Mouse (Mus musculus) cerebellum, postnatal 14 days (tissue): ENCODE measurements around the gene Plcl1.

ENCODE experiments used
- DNase-seq, 2 experiments: peaks; one replicate each; pipeline ENCODE4 v3.0.0; 2021; ENCODE audit warnings: mixed read lengths in 2 of 2

Gene Plcl1

GRCm38 (mm10) chr1:55706933-55707332 lies 301.2 kb downstream of the Plcl1 start:
- DNase-seq: peak; percentile 31 to 57

- DNase-seq: no peak
Observed at GRCm38 (mm10) chr1:55717283-55717803, 311.6 kb downstream of the Plcl1 start.

- DNase-seq: peak; percentile 17 to 46
Observed at GRCm38 (mm10) chr1:55725428-55725827, 319.7 kb downstream of the Plcl1 start.

GRCm38 (mm10) chr1:55729332-55729731 lies 323.6 kb downstream of the Plcl1 start:
- DNase-seq: no peak

- DNase-seq: no peak
Observed at GRCm38 (mm10) chr1:55732951-55733350, 327.2 kb downstream of the Plcl1 start.

- DNase-seq: peak; percentile 90 to 94
Observed at GRCm38 (mm10) chr1:55736054-55736740, 330.5 kb downstream of the Plcl1 start.

GRCm38 (mm10) chr1:55736762-55737288 lies 331.1 kb downstream of the Plcl1 start:
- no peak for DNase-seq

- DNase-seq: no peak
Observed at GRCm38 (mm10) chr1:55738746-55739365, 333.1 kb downstream of the Plcl1 start.

- peak; percentile 84 to 91 for DNase-seq
Observed at GRCm38 (mm10) chr1:55741885-55742284, 336.2 kb downstream of the Plcl1 start.

- DNase-seq: no peak
Observed at GRCm38 (mm10) chr1:55748516-55748915, 342.8 kb downstream of the Plcl1 start.

GRCm38 (mm10) chr1:55749770-55750169 lies 344.0 kb downstream of the Plcl1 start:
- DNase-seq: no peak

- DNase-seq: peak; percentile 85
Observed at GRCm38 (mm10) chr1:55755742-55756141, 350.0 kb downstream of the Plcl1 start.

- no peak for DNase-seq
Observed at GRCm38 (mm10) chr1:55762284-55762683, 356.6 kb downstream of the Plcl1 start.

GRCm38 (mm10) chr1:55763171-55763570 lies 357.4 kb downstream of the Plcl1 start:
- no peak for DNase-seq

- DNase-seq: no peak
Observed at GRCm38 (mm10) chr1:55766743-55767142, 361.0 kb downstream of the Plcl1 start.

- no peak for DNase-seq
Observed at GRCm38 (mm10) chr1:55770072-55770785, 364.5 kb downstream of the Plcl1 start.

GRCm38 (mm10) chr1:55792817-55793216 lies 387.1 kb downstream of the Plcl1 start:
- DNase-seq: no peak
